Mouse (Mus musculus): Measurements from ENCODE around the gene Ikbke.

DNA sequence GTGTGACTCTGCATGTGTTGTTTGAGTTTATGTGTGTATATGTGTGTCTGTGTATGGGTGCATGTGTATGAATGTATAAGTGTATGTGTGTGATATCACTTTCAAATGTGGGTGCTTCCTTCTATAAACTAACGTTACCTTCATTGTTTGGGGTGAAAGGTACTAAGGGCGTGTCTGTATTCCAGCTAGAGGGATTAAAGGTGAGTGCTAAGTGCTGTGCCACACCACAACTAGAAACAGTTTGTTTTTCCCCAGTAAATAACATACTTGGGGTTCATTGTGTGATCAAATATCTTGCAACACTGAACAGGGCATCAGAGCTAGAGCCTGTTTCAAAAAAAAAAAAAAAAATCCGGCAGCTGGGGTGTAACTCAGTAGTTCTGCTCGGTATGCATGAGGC lies 2.3 kb upstream of the Ikbke start:
- TF ChIP-seq CTCF (IDR thresholded peaks at IDR 0.05; ENCODE audit: insufficient read depth, low read depth, low read length): no peak
- no peak for TF ChIP-seq POLR2A (IDR thresholded peaks at IDR 0.05; ENCODE audit: insufficient read depth, low read depth, low read length)

Data from olfactory bulb, adult 2 months (tissue).